Mouse (Mus musculus): ENCODE results near the gene Arhgef18. TPM values are rescaled to one million over a fixed set of nuclear protein-coding genes. Genes with fewer than 3 reads are reported as not detected.

Arhgef18 gene
- polyA plus RNA-seq, 2 experiments = 9.4 to 23.1 TPM

- no peak overlapping the region for H3K9ac ChIP-seq (ENCODE audit: low read depth, low read length, severe bottlenecking)
- H3K4me1 ChIP-seq (ENCODE audit: control insufficient read depth, insufficient read depth, low read length) = peaks cover 10% of the 10 kb centered on the region
- H3K4me2 ChIP-seq (replicated peaks; ENCODE audit: low read depth, low read length, severe bottlenecking) = no peak overlapping the region
- H3K36me3 ChIP-seq (ENCODE audit: control insufficient read depth, insufficient read depth, low read length) = no peaks in the 10 kb centered on the region
- H3K9me3 ChIP-seq (ENCODE audit: control insufficient read depth, low read length) = no peaks in the 10 kb centered on the region
- no peak overlapping the region for H3K4me3 ChIP-seq (replicated peaks; ENCODE audit: low read length)
- H3K27ac ChIP-seq (replicated peaks; ENCODE audit: low read depth, low read length) = no peak overlapping the region
- DNase-seq (ENCODE audit: low spot score) (no peak), ATAC-seq (ENCODE audit: low FRiP score, low read depth) (no peak)
- H3K27me3 ChIP-seq (ENCODE audit: control insufficient read depth, insufficient read depth, low read length) = no peaks in the 10 kb centered on the region
- TF ChIP-seq POLR2A (IDR thresholded peaks at IDR 0.05; ENCODE audit: borderline replicate concordance, extremely low read depth, insufficient read depth, insufficient read length) = no peak
- 76% methylated on average over 6 of the region's 6 CpGs for WGBS
These were observed 21.9 kb downstream of the Arhgef18 start for GRCm38 (mm10) chr8:3414639-3415190.

DNA sequence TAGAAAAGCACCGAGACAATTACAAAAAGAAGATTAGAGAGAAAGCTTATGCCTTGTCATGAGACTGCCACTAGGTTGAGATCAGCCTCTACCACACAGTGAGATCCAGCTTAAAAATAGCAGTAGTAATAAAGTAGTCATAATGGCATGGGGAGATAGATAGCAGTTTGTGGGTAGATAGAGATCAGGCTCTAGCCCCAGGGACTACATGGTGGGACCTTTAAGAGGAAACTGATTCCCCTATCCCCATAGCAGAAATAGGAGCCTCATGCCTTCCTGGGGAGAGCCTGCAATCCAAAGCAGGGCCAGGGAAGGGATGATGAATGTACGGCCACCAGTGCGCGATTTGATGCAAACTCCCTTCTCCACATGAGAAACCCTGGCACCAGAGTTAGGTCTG lies 22.5 kb downstream of the Arhgef18 start:
- no peak for DNase-seq (ENCODE audit: low spot score)
- Histone ChIP-seq H3K4me3 (replicated peaks; ENCODE audit: low read length) (no peak overlapping the region), H3K4me2 (replicated peaks; ENCODE audit: low read depth, low read length, severe bottlenecking) (no peak overlapping the region), H3K4me1 (ENCODE audit: control insufficient read depth, insufficient read depth, low read length) (peaks cover 15% of the 10 kb centered on the region), H3K36me3 (ENCODE audit: control insufficient read depth, insufficient read depth, low read length) (no peaks in the 10 kb centered on the region), H3K9me3 (ENCODE audit: control insufficient read depth, low read length) (no peaks in the 10 kb centered on the region), H3K27me3 (ENCODE audit: control insufficient read depth, insufficient read depth, low read length) (no peaks in the 10 kb centered on the region), H3K9ac (ENCODE audit: low read depth, low read length, severe bottlenecking) (no peak overlapping the region), H3K27ac (replicated peaks; ENCODE audit: low read depth, low read length) (no peak overlapping the region)
- ATAC-seq (ENCODE audit: low FRiP score, low read depth) = no peak
- WGBS = 76% methylated on average over 4 of the region's 4 CpGs
- TF ChIP-seq POLR2A (IDR thresholded peaks at IDR 0.05; ENCODE audit: borderline replicate concordance, extremely low read depth, insufficient read depth, insufficient read length) = no peak

DNA sequence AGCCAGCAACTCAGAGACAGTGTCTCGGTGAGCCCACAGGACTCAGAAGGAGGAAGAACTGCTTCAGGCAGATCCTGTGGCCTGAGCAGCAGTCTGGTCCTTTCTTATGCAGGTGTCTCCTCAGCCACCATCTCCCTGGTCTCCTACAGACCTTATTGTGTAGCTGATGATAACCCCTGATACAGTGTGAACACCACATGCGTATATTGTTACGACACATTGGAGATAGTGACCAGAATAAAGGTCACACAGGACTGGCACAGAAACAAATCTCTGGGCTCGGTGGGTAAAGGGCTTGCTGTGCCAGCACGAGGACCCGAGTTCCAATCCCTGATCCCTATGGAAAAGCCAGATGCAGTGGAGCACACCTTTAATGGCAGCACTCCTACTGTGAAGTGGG lies 22.9 kb downstream of the Arhgef18 start:
- Histone ChIP-seq H3K4me3 (replicated peaks; ENCODE audit: low read length) (no peak overlapping the region), H3K4me1 (ENCODE audit: control insufficient read depth, insufficient read depth, low read length) (peaks cover 18% of the 10 kb centered on the region), H3K27ac (replicated peaks; ENCODE audit: low read depth, low read length) (no peak overlapping the region), H3K9ac (ENCODE audit: low read depth, low read length, severe bottlenecking) (no peak overlapping the region), H3K36me3 (ENCODE audit: control insufficient read depth, insufficient read depth, low read length) (no peaks in the 10 kb centered on the region), H3K4me2 (replicated peaks; ENCODE audit: low read depth, low read length, severe bottlenecking) (no peak overlapping the region), H3K9me3 (ENCODE audit: control insufficient read depth, low read length) (no peaks in the 10 kb centered on the region), H3K27me3 (ENCODE audit: control insufficient read depth, insufficient read depth, low read length) (no peaks in the 10 kb centered on the region)
- DNase-seq (ENCODE audit: low spot score) (no peak), ATAC-seq (ENCODE audit: low FRiP score, low read depth) (no peak)
- 90% methylated on average over 6 of the region's 6 CpGs for WGBS
- no peak for TF ChIP-seq POLR2A (IDR thresholded peaks at IDR 0.05; ENCODE audit: borderline replicate concordance, extremely low read depth, insufficient read depth, insufficient read length)

DNA sequence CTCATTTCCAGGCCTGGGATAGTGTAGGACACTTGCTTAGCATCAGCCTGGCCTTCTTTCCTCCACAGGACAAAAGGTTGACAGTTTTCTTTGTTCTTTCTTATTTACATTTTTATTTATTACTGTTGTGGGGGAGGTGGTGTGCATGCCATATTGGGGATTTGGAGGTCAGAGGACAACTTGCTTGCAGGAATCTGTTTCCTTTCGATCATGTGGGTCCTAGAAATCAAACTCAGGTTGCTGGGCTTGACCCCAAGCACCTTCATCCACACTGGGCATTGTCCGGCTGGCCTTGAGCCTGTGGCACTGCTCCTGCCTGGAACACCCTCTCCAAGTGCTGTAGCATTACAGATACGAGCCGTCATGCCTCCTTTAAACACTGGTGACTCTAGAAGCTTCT lies 24.0 kb downstream of the Arhgef18 start:
- Histone ChIP-seq H3K9me3 (ENCODE audit: control insufficient read depth, low read length) (no peaks in the 10 kb centered on the region), H3K9ac (ENCODE audit: low read depth, low read length, severe bottlenecking) (no peak overlapping the region), H3K4me1 (ENCODE audit: control insufficient read depth, insufficient read depth, low read length) (peaks cover 18% of the 10 kb centered on the region), H3K27ac (replicated peaks; ENCODE audit: low read depth, low read length) (no peak overlapping the region), H3K4me2 (replicated peaks; ENCODE audit: low read depth, low read length, severe bottlenecking) (no peak overlapping the region), H3K4me3 (replicated peaks; ENCODE audit: low read length) (no peak overlapping the region), H3K36me3 (ENCODE audit: control insufficient read depth, insufficient read depth, low read length) (no peaks in the 10 kb centered on the region), H3K27me3 (ENCODE audit: control insufficient read depth, insufficient read depth, low read length) (no peaks in the 10 kb centered on the region)
- TF ChIP-seq POLR2A (IDR thresholded peaks at IDR 0.05; ENCODE audit: borderline replicate concordance, extremely low read depth, insufficient read depth, insufficient read length) = no peak
- ATAC-seq (ENCODE audit: low FRiP score, low read depth) (no peak), DNase-seq (ENCODE audit: low spot score) (no peak)
- 46% methylated on average over 4 of the region's 4 CpGs for WGBS

DNA sequence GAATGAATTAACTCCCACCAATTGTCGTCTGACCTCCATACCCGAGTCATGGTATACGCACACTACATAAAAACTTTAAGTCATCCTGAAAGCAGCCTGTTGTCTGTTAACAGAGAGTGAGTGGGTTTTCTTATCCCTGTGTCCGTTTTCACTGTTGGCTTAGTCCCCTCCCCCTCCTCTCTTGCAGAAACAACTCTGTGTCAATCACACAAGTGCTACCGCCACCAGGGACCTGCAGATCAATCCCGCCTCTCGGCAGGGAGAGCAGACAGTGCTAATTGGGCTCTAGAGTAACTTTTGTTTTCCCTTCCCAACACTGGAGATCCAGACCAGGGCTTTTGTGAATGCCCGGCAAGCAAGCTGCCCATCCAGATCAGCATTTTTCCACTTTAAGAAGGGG lies 24.6 kb downstream of the Arhgef18 start:
- Histone ChIP-seq H3K9me3 (ENCODE audit: control insufficient read depth, low read length) (no peaks in the 10 kb centered on the region), H3K36me3 (ENCODE audit: control insufficient read depth, insufficient read depth, low read length) (no peaks in the 10 kb centered on the region), H3K4me3 (replicated peaks; ENCODE audit: low read length) (no peak overlapping the region), H3K27ac (replicated peaks; ENCODE audit: low read depth, low read length) (peak overlapping the region; percentile 5; the same call in 1 of the 2 replicates), H3K9ac (ENCODE audit: low read depth, low read length, severe bottlenecking) (no peak overlapping the region), H3K27me3 (ENCODE audit: control insufficient read depth, insufficient read depth, low read length) (no peaks in the 10 kb centered on the region), H3K4me2 (replicated peaks; ENCODE audit: low read depth, low read length, severe bottlenecking) (no peak overlapping the region), H3K4me1 (ENCODE audit: control insufficient read depth, insufficient read depth, low read length) (peaks cover 18% of the 10 kb centered on the region)
- no peak for ATAC-seq (ENCODE audit: low FRiP score, low read depth)
- no peak for DNase-seq (ENCODE audit: low spot score)
- 15% methylated on average over 8 of the region's 8 CpGs for WGBS
- TF ChIP-seq POLR2A (IDR thresholded peaks at IDR 0.05; ENCODE audit: borderline replicate concordance, extremely low read depth, insufficient read depth, insufficient read length) = no peak

DNA sequence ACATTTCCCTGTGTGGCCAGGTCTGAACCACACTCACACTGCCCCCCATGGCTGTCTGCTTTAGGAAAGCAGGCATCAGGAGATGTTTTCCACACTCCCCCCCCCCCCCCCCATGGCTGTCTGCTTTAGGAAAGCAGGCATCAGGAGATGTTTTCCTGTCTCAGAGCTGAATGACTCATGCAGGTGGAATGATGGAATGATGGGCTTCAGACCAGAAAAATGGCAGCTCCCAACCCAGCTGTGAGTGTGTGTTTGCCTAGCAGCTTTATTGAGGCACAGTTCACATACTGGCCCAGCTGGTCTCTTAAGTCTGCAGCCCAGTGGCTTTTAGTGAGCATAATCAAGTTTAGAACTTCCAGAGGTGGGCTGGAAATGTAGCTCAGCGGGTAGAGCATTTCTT lies 25.3 kb downstream of the Arhgef18 start:
- peaks cover 18% of the 10 kb centered on the region for H3K4me1 ChIP-seq (ENCODE audit: control insufficient read depth, insufficient read depth, low read length)
- H3K36me3 ChIP-seq (ENCODE audit: control insufficient read depth, insufficient read depth, low read length) = no peaks in the 10 kb centered on the region
- DNase-seq (ENCODE audit: low spot score) (peak; percentile 59), ATAC-seq (ENCODE audit: low FRiP score, low read depth) (peak; percentile 39; the same call in 1 of the 2 replicates)
- WGBS = 89% methylated on average over 1 of the region's 1 CpGs
- no peak for TF ChIP-seq POLR2A (IDR thresholded peaks at IDR 0.05; ENCODE audit: borderline replicate concordance, extremely low read depth, insufficient read depth, insufficient read length)
- no peak overlapping the region for H3K4me2 ChIP-seq (replicated peaks; ENCODE audit: low read depth, low read length, severe bottlenecking)
- no peaks in the 10 kb centered on the region for H3K9me3 ChIP-seq (ENCODE audit: control insufficient read depth, low read length)
- no peak overlapping the region for H3K9ac ChIP-seq (ENCODE audit: low read depth, low read length, severe bottlenecking)
- H3K4me3 ChIP-seq (replicated peaks; ENCODE audit: low read length) = no peak overlapping the region
- no peaks in the 10 kb centered on the region for H3K27me3 ChIP-seq (ENCODE audit: control insufficient read depth, insufficient read depth, low read length)
- H3K27ac ChIP-seq (replicated peaks; ENCODE audit: low read depth, low read length) = no peak overlapping the region
